Mouse (Mus musculus) splenic B cell, adult 2 months (primary cell): Measurements from ENCODE around the gene Ddx55.
"Not testable (repeated sequence)": the region's sequence is repeated elsewhere in the genome, so short reads cannot be mapped to it uniquely, and the experiment has no call there.

Source experiments
- DNase-seq: peaks from one replicate; pipeline ENCODE4 v3.0.0-alpha.2; 2011; ENCODE audit warnings: low read depth, low spot score
- H3K27me3 ChIP-seq: 2 replicates; pipeline ENCODE4 v1.6.1; 2012; ENCODE audit warnings: mild to moderate bottlenecking, low read length, moderate library complexity, mixed read lengths; ENCODE audit not compliant: control insufficient read depth, poor library complexity, insufficient read depth, severe bottlenecking
- H3K36me3 ChIP-seq: 2 replicates; pipeline ENCODE4 v1.6.1; 2012; ENCODE audit warnings: mild to moderate bottlenecking, low read length, moderate library complexity, mixed read lengths; ENCODE audit not compliant: control insufficient read depth, poor library complexity, insufficient read depth, severe bottlenecking

The Ddx55 gene

DNA sequence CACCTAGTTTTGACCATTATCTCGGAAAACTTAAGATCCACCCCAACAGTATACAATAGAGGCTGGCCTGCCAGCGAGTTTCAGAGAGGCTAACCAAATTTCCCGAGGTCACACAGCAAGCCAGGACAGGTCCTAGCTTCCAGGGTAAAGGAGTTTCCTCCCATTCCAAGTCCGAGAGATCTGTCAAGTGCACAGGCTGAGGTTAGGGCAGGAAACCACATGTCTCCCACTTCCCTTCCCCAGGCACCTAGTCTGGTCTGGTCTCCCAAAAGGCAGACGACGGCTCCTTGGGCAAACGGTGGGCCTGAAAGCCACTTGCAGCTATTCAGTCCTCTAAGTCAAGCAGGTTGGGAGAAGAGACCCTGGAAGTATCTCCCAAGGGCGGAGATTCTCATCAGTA lies 23.0 kb upstream of the Ddx55 start:
- no peak for DNase-seq
- H3K27me3 ChIP-seq: peaks cover 2% of the 10 kb centered on the region
- H3K36me3 ChIP-seq: no peaks in the 10 kb centered on the region

GRCm38 (mm10) chr5:124530655-124531582 lies 21.7 kb upstream of the Ddx55 start, which contains the start of gene Rilpl1:
Gene Rilpl1 (minus strand): TSS chr5:124531391.
- H3K36me3 ChIP-seq: no peaks in the 10 kb centered on the region
- peak; percentile 26 for DNase-seq
- peaks cover 2% of the 10 kb centered on the region for H3K27me3 ChIP-seq

GRCm38 (mm10) chr5:124531583-124531930 lies 21.1 kb upstream of the Ddx55 start:
- no peak for DNase-seq
- no peaks in the 10 kb centered on the region for H3K36me3 ChIP-seq

GRCm38 (mm10) chr5:124532451-124532850 lies 20.2 kb upstream of the Ddx55 start:
- no peak for DNase-seq

More at GRCm38 (mm10) chr5:124531583-124531930, 21.1 kb upstream of the Ddx55 start:
- H3K27me3 ChIP-seq: peaks cover 2% of the 10 kb centered on the region

GRCm38 (mm10) chr5:124535016-124535415 lies 17.6 kb upstream of the Ddx55 start:
- Histone ChIP-seq H3K27me3 (peaks cover 2% of the 10 kb centered on the region), H3K36me3 (no peaks in the 10 kb centered on the region)
- no peak for DNase-seq

More at GRCm38 (mm10) chr5:124532451-124532850, 20.2 kb upstream of the Ddx55 start:
- H3K36me3 ChIP-seq: no peaks in the 10 kb centered on the region
- peaks cover 2% of the 10 kb centered on the region for H3K27me3 ChIP-seq

DNA sequence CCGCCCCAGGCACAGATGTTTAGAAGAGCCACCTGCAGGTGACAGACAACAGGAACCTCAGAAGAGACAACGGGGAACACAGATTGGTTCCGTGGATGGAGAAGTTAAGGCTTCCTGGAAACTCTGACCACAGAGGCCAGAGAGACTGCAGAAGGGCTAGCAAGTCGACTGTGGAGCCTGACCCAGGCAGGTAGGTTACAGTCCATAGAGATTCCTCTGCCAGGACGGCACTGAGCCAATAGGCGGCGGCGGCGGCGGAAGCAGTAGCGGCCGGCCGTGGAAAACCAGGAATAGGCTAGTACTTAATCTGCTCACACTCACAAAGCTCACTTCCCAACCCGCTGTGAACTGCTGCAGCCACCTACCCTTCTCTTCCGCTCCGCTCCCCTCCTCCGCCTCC lies 15.9 kb upstream of the Ddx55 start:
- Histone ChIP-seq H3K27me3 (peaks cover 2% of the 10 kb centered on the region), H3K36me3 (no peaks in the 10 kb centered on the region)
- DNase-seq: peak; percentile 41

DNA sequence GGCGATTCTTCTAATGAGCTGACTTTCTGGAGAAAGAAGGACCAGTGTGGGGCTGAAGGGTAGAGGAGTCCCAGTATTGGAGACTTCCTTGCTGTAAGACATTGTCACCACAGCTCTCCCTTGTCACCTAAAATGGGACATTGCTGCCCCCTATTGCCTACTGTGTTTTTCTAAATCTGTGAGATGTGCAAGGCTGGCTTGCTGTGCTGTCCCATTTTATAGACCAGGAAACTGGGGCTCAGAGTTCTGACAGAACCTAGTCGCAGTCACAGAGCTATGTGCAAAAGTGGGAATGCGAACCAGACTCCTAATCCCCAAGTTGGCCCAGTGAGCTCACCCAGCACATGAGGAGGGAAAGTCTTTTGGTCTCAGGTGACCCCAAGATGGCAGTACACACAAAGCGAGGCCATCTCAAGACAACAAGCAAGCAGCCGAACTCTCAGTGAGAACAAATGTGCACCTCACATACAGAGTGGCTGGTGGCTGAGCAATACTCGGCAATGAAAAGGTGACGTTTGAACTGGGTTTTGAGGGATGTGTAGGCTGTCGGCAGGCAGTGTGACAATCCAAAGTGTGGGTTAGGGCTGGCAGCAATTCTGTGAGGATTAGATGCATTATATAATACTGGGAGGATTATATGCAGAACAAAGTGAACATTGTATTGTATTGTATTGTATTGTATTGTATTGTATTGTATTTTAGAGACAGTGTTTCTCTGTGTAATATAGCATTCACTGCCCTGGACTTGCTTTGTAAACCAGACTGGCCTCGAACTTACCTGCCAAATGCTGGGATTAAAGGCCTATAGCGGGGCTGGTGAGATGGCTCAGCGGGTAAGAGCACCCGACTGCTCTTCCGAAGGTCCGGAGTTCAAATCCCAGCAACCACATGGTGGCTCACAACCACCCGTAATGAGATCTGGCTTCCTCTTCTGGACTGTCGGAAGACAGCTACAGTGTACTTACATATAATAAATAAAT lies 13.6 kb upstream of the Ddx55 start:
- Histone ChIP-seq H3K36me3 (peaks cover 2% of the 10 kb centered on the region; the same call in 1 of the 2 replicates), H3K27me3 (no peaks in the 10 kb centered on the region)
- DNase-seq: peak; percentile 89

- no peak for DNase-seq
- H3K36me3 ChIP-seq: peaks cover 5% of the 10 kb centered on the region
- no peaks in the 10 kb centered on the region for H3K27me3 ChIP-seq
Measured at GRCm38 (mm10) chr5:124539905-124540304, 12.8 kb upstream of the Ddx55 start.

DNA sequence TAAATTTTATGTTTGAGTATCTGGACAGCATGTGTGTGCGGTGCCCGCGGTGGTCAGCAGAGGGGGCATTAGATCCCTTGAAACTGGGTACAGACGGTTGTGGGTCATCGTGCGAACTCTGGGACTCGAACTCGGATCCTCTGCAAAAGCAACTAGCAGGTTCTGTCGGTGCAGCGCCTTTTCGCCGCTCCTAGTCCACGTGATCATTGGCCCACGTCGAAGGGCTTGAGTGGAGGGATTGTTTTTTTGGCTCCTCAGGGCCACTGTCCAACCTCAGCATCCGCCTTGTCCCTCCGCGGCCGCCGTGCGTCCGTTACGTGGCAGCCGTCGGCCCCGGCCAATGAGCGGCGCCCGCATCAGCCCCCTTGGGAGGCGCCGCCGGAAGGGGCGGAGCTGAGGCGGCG lies 12.3 kb upstream of the Ddx55 start, which contains the start of gene Tmed2:
Tmed2 (plus strand) TSS at position 313 of the 404 bp plus-strand sequence.
- DNase-seq: peak; percentile 97
- Histone ChIP-seq H3K27me3 (no peaks in the 10 kb centered on the region), H3K36me3 (peaks cover 9% of the 10 kb centered on the region)

DNA sequence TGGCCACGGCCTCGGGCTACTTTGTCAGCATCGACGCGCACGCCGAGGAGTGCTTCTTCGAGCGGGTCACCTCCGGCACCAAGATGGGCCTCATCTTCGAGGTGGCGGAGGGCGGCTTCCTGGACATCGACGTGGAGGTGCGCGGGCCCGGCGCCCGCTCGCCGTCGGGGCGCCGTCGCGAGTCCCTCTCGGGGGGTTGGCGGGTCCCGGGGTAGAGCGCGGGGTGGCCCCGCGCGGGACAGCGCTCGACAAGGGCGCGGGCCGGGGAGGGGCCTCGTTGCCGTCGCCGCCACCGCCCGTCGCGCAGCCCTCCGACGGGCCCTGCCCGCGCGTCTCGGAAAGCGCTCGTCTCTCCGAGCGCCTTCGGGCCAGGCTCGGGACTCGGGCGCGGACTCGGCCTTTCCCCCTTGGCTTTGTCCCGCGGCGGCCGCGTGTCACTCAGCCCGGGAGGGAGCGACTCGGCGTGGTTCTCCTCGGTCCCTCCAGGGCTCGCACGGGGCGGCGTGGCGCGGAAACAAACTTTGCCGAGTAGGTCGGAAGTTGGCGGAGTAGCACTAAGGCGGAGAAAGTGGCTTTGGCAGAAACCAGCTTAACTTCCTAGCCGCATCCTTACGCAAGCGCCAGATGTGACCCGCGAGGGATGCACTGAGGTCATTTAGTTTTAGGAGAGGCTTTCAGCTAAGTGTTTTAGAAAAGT lies 11.6 kb upstream of the Ddx55 start:
- peak; percentile 51 for DNase-seq
- H3K36me3 ChIP-seq: peaks cover 9% of the 10 kb centered on the region
- no peaks in the 10 kb centered on the region for H3K27me3 ChIP-seq

DNA sequence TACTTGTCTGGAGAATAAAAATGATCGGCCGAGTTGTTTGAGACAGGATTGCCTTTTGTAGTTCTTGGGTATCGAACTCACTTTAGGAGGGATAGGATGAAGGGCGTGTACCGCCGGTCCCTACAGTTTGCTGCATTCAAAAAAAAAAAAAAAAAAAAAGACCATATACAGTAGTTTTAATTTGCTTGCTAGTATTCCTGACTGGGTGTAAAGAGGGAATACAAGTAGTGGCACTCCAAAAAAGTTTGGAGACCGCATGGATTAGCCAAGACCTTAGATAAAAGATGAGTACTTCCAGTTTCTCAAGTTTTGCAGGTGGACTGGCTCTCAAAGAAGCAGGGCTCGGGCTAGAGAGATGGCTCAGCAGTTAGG lies 11.1 kb upstream of the Ddx55 start:
- Histone ChIP-seq H3K27me3 (no peaks in the 10 kb centered on the region), H3K36me3 (peaks cover 12% of the 10 kb centered on the region)
- no peak for DNase-seq

DNA sequence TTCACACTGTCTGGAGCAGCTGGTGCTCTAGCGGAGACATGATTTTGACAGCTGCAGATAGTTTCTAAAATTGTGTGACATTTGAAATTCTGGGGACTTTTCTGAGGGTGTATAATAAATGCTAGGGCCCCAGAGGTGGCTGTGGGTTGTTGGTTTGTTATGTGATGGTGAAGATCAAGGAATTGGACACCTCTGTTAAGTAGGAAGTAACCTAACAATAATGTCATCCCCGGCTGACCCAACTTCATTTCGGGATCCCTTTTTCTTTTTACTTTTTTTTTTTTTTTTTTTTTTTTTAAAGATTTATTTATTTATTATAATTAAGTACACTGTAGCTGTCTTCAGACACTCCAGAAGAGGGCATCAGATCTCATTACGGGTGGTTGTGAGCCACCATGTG lies 1.9 kb upstream of the Ddx55 start:
- H3K36me3 ChIP-seq: peaks cover 12% of the 10 kb centered on the region; the same call in 1 of the 2 replicates
- not testable (repeated sequence) for DNase-seq, H3K27me3 ChIP-seq

DNA sequence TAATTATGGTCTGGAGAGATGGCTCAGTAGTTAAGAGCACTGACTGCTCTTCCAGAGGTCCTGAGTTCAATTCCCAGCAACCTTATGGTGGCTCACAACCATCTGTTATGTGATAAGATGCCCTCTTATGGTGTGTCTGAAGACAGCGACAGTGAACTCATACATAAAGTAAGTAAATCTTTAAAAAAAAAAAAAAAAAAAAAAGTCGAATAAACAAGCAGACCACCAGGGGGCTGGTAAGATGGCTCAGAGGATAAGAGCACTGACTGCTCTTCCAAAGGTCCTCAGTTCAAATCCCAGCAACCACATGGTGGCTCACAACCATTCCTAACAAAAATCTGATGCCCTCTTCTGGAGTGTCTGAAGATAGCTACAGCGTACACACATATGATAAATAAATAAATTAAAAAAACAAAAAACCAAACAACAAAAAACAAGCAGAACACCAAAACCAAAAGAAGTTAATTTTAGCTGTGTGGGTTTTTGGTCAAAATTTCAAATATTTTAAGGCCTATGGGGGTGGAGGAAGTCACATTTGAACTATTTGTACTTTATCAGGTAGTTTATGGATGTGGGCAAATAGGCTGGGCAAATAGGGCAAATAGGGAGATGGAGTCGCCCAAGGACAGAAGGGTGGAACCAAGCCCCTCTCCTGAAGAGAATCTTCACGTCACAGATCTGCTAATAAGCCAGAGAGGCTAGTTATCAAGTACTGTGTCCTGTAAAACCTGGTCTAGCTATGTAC lies 1.1 kb upstream of the Ddx55 start:
- peak; percentile 36 for DNase-seq
- H3K27me3 ChIP-seq: not testable (repeated sequence)

GRCm38 (mm10) chr5:124552094-124552472 lies 581 bp upstream of the Ddx55 start:
- Histone ChIP-seq H3K27me3 (no peaks in the 10 kb centered on the region), H3K36me3 (peaks cover 14% of the 10 kb centered on the region; the same call in 1 of the 2 replicates)
- no peak for DNase-seq

More for the DNA sequence above, 1.1 kb upstream of the Ddx55 start:
- not testable (repeated sequence) for H3K36me3 ChIP-seq
